Mouse (Mus musculus) myocyte (in vitro differentiated cells): ENCODE data around the gene Tmem72.

Experiments used
- CEBPB ChIP-seq: IDR thresholded peaks from 2 replicates; pipeline ENCODE4 v1.6.1; 2011; ENCODE audit warnings: mild to moderate bottlenecking, moderate library complexity; ENCODE audit not compliant: poor library complexity, insufficient read depth, severe bottlenecking
- E2F4 ChIP-seq: IDR thresholded peaks from one replicate; pipeline ENCODE4 v1.6.1; 2011; ENCODE audit warnings: mild to moderate bottlenecking, control low read depth, moderate library complexity; ENCODE audit not compliant: insufficient read depth
- MAX ChIP-seq: IDR thresholded peaks from one replicate; pipeline ENCODE4 v1.6.1; 2011; ENCODE audit warnings: low read depth, mild to moderate bottlenecking, control low read depth
- MYOD1 ChIP-seq, 3 experiments: IDR thresholded peaks; one replicate each; pipeline ENCODE4 v1.6.1; 2011; ENCODE audit warnings: control low read depth in 2 of 3, low read depth in 2 of 3, mild to moderate bottlenecking in 2 of 3, moderate library complexity in 1 of 3; ENCODE audit not compliant: insufficient read length in 2 of 3, control insufficient read depth in 1 of 3
- MYOG ChIP-seq, 3 experiments: IDR thresholded peaks; one replicate each; pipeline ENCODE4 v1.6.1; 2011; ENCODE audit warnings: control low read depth in 2 of 3, low read depth in 2 of 3, mild to moderate bottlenecking in 2 of 3; ENCODE audit not compliant: insufficient read length in 2 of 3, control insufficient read depth in 1 of 3, insufficient read depth in 1 of 3
- POLR2A ChIP-seq: IDR thresholded peaks from one replicate; pipeline ENCODE4 v1.6.1; 2011; ENCODE audit warnings: low read depth, mild to moderate bottlenecking, control low read depth, moderate library complexity; ENCODE audit not compliant: insufficient read length
- POLR2AphosphoS2 ChIP-seq: IDR thresholded peaks from one replicate; pipeline ENCODE4 v1.6.1; 2011; ENCODE audit warnings: low read depth, control low read depth; ENCODE audit not compliant: insufficient read length
- SRF ChIP-seq: IDR thresholded peaks from one replicate; pipeline ENCODE4 v1.6.1; 2011; ENCODE audit warnings: low read depth; ENCODE audit not compliant: control insufficient read depth, insufficient read length
- TCF12 ChIP-seq: IDR thresholded peaks from one replicate; pipeline ENCODE4 v1.6.1; 2011; ENCODE audit warnings: mild to moderate bottlenecking, control low read depth; ENCODE audit not compliant: poor library complexity, insufficient read depth, severe bottlenecking
- TCF3 ChIP-seq: IDR thresholded peaks from one replicate; pipeline ENCODE4 v1.6.1; 2011; ENCODE audit warnings: low read depth, control low read depth; ENCODE audit not compliant: insufficient read length
- USF1 ChIP-seq: IDR thresholded peaks from one replicate; pipeline ENCODE4 v1.6.1; 2011; ENCODE audit warnings: low read depth, mild to moderate bottlenecking, control low read depth, moderate library complexity

DNA sequence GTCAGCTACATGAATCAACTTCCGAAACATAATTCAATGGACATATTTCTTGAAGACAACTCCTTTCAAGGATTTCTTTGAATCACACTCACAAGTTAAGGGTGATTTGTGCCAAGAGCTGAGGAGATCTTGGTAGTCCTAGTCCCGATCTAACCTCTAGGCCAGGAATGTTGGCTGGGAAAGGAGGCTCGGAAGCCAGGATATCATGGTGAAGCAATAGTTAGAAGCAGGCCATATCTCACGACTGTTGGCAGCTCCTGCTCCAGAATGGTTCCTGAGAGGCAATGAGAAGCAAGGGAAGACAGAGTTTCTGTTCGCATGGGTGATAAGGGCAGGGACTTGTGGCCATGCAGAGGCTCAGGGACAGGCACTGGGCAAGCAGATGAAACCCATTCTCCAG is 79.2 kb downstream of the Tmem72 start:
- TF ChIP-seq POLR2A (no peak), MAX (no peak), POLR2AphosphoS2 (no peak), CEBPB (no peak), USF1 (no peak), MYOG (IDR thresholded peaks at IDR 0.05; ENCODE audit: control insufficient read depth in 1 of 3, insufficient read depth in 1 of 3, insufficient read length in 2 of 3, low read depth in 2 of 3) (no peak), E2F4 (no peak), SRF (no peak), TCF12 (no peak), TCF3 (no peak), MYOD1 (IDR thresholded peaks at IDR 0.05; ENCODE audit: control insufficient read depth in 1 of 3, insufficient read length in 2 of 3, low read depth in 2 of 3) (no peak)
